Mouse (Mus musculus) stomach, embryonic 16.5 days (tissue): ENCODE data around the gene 4921517D22Rik. TPM values are rescaled to one million over a fixed set of nuclear protein-coding genes. Genes with fewer than 3 reads are reported as not detected.
"Not testable (repeated sequence)": the region's sequence is repeated elsewhere in the genome, so short reads cannot be mapped to it uniquely, and the experiment has no call there.

Experiments used
- ATAC-seq: fragments of 200-750 bp; cut with Nextera tagmentation; 2 replicates; pipeline ENCODE4 v1.8.0; 2017; ENCODE audit warnings: moderate number of reproducible peaks, moderate TSS enrichment; ENCODE audit not compliant: insufficient read depth, low FRiP score
- H3K27ac ChIP-seq: fragments of 300-500 bp; sonication (generic); 2 replicates; pipeline ENCODE4 v1.5.1; 2014; ENCODE audit warnings: low read length
- H3K27me3 ChIP-seq: fragments of 300-500 bp; sonication (generic); 2 replicates; pipeline ENCODE4 v1.6.1; 2014; ENCODE audit warnings: low read length, control low read depth, mixed read lengths; ENCODE audit not compliant: control insufficient read depth, insufficient read depth
- H3K36me3 ChIP-seq: fragments of 300-500 bp; sonication (generic); 2 replicates; pipeline ENCODE4 v1.6.1; 2014; ENCODE audit warnings: low read length; ENCODE audit not compliant: control insufficient read depth, insufficient read depth
- H3K4me1 ChIP-seq: fragments of 300-500 bp; sonication (generic); 2 replicates; pipeline ENCODE4 v1.6.1; 2014; ENCODE audit warnings: low read length, control low read depth, mixed read lengths; ENCODE audit not compliant: control insufficient read depth, insufficient read depth
- H3K4me2 ChIP-seq: fragments of 300-500 bp; sonication (generic); 2 replicates; pipeline ENCODE4 v1.6.1; 2014; ENCODE audit warnings: low read depth, low read length, mixed read lengths
- H3K4me3 ChIP-seq: fragments of 300-500 bp; sonication (generic); replicated peaks from 2 replicates; pipeline ENCODE4 v1.5.1; 2014; ENCODE audit warnings: mild to moderate bottlenecking, low read length
- H3K9ac ChIP-seq: fragments of 300-500 bp; sonication (generic); 2 replicates; pipeline ENCODE4 v1.6.1; 2014; ENCODE audit warnings: low read length
- H3K9me3 ChIP-seq: fragments of 300-500 bp; sonication (generic); replicated peaks from 2 replicates; pipeline ENCODE4 v1.6.1; 2016; ENCODE audit warnings: low read length, control low read depth; ENCODE audit not compliant: control insufficient read depth
- WGBS: fragments of 180-500 bp; shearing (Covaris S2); extraction: QIAGEN DNeasy Blood & Tissue Kit; methylation state at CpG from one replicate; pipeline ENCODE4 v1.1.7; 2014; 5-methylcytosine and 5-hydroxymethylcytosine counted together
- polyA plus RNA-seq: library from polyadenylated mRNA; unstranded; fragments of >200 nt; fragmentation: Nextera tagmentation; extraction: Ambion mirVana; gene quantifications from 2 replicates; pipeline ENCODE4 v1.2.1, GENCODE M21; 2015

4921517D22Rik gene
- polyA plus RNA-seq: not detected in 2 replicates

GRCm38 (mm10) chr13:59694008-59694407 lies at the start of gene 4921517D22Rik:
TSS of gene 4921517D22Rik (minus strand) at chr13:59694108.
- WGBS: 83% methylated on average over 3 of the region's 3 CpGs
- H3K27ac ChIP-seq: no peak within 1 kb of the TSS
- no peak within 1 kb of the TSS for H3K4me3 ChIP-seq
- H3K4me2 ChIP-seq: no peak within 1 kb of the TSS
- no peaks in the 10 kb centered on the region for H3K9me3 ChIP-seq
- H3K9ac ChIP-seq: no peak within 1 kb of the TSS
- no peaks in the 10 kb centered on the region for H3K27me3 ChIP-seq
- ATAC-seq: no peak
- no peaks in the 10 kb centered on the region for H3K36me3 ChIP-seq
- no peaks in the 10 kb centered on the region for H3K4me1 ChIP-seq

- Histone ChIP-seq H3K4me3 (no peak overlapping the region), H3K27me3 (no peaks in the 10 kb centered on the region), H3K4me2 (no peak overlapping the region), H3K36me3 (no peaks in the 10 kb centered on the region), H3K4me1 (no peaks in the 10 kb centered on the region), H3K27ac (no peak overlapping the region), H3K9ac (no peak overlapping the region), H3K9me3 (no peaks in the 10 kb centered on the region)
- ATAC-seq: no peak
- WGBS: 72% methylated on average over 10 of the region's 10 CpGs
Observed at GRCm38 (mm10) chr13:59741697-59742096, 47.8 kb upstream of the 4921517D22Rik start.

GRCm38 (mm10) chr13:59741096-59741495 lies 47.2 kb upstream of the 4921517D22Rik start:
- H3K36me3 ChIP-seq: no peaks in the 10 kb centered on the region
- no peak for ATAC-seq
- no peak overlapping the region for H3K9ac ChIP-seq
- H3K4me1 ChIP-seq: no peaks in the 10 kb centered on the region
- H3K4me2 ChIP-seq: no peak overlapping the region
- 85% methylated on average over 11 of the region's 11 CpGs for WGBS
- no peak overlapping the region for H3K27ac ChIP-seq
- no peaks in the 10 kb centered on the region for H3K9me3 ChIP-seq
- no peak overlapping the region for H3K4me3 ChIP-seq
- no peaks in the 10 kb centered on the region for H3K27me3 ChIP-seq

- Histone ChIP-seq H3K4me1 (peaks cover 4% of the 10 kb centered on the region; the same call in 1 of the 2 replicates), H3K9ac (no peak overlapping the region), H3K9me3 (no peaks in the 10 kb centered on the region), H3K27me3 (no peaks in the 10 kb centered on the region), H3K4me3 (no peak overlapping the region), H3K36me3 (no peaks in the 10 kb centered on the region), H3K27ac (no peak overlapping the region), H3K4me2 (no peak overlapping the region)
- 84% methylated on average over 4 of the region's 4 CpGs for WGBS
- peak; percentile 35; the same call in 1 of the 2 replicates for ATAC-seq
Observed at GRCm38 (mm10) chr13:59739397-59739796, 45.5 kb upstream of the 4921517D22Rik start.

GRCm38 (mm10) chr13:59738455-59738854 lies 44.5 kb upstream of the 4921517D22Rik start:
- Histone ChIP-seq H3K4me2 (no peak overlapping the region), H3K27ac (no peak overlapping the region), H3K9ac (no peak overlapping the region), H3K4me3 (no peak overlapping the region), H3K27me3 (no peaks in the 10 kb centered on the region), H3K36me3 (no peaks in the 10 kb centered on the region), H3K4me1 (peaks cover 4% of the 10 kb centered on the region; the same call in 1 of the 2 replicates), H3K9me3 (no peaks in the 10 kb centered on the region)
- 81% methylated on average over 2 of the region's 2 CpGs for WGBS
- ATAC-seq: no peak

- H3K9ac ChIP-seq: no peak overlapping the region
- H3K4me1 ChIP-seq: peaks cover 4% of the 10 kb centered on the region; the same call in 1 of the 2 replicates
- no peak for ATAC-seq
- 27% methylated on average over 3 of the region's 3 CpGs for WGBS
- no peaks in the 10 kb centered on the region for H3K36me3 ChIP-seq
- no peak overlapping the region for H3K4me3 ChIP-seq
- H3K27me3 ChIP-seq: no peaks in the 10 kb centered on the region
- H3K9me3 ChIP-seq: no peaks in the 10 kb centered on the region
- H3K4me2 ChIP-seq: no peak overlapping the region
- H3K27ac ChIP-seq: no peak overlapping the region
Observed at GRCm38 (mm10) chr13:59735190-59735589, 41.3 kb upstream of the 4921517D22Rik start.

- not testable (repeated sequence) for H3K4me1 ChIP-seq, H3K4me3 ChIP-seq, H3K27me3 ChIP-seq, H3K9ac ChIP-seq, H3K36me3 ChIP-seq, H3K4me2 ChIP-seq, H3K27ac ChIP-seq, H3K9me3 ChIP-seq, ATAC-seq
- WGBS: 27% methylated on average over 6 of the region's 6 CpGs
Observed at GRCm38 (mm10) chr13:59734347-59734746, 40.4 kb upstream of the 4921517D22Rik start.

GRCm38 (mm10) chr13:59733936-59734335 lies 40.0 kb upstream of the 4921517D22Rik start:
- H3K4me3 ChIP-seq: no peak overlapping the region
- no peak overlapping the region for H3K9ac ChIP-seq
- no peak overlapping the region for H3K27ac ChIP-seq
- no peak overlapping the region for H3K4me2 ChIP-seq
- WGBS: 89% methylated on average over 3 of the region's 4 CpGs
- no peaks in the 10 kb centered on the region for H3K27me3 ChIP-seq
- H3K4me1 ChIP-seq: peaks cover 4% of the 10 kb centered on the region; the same call in 1 of the 2 replicates
- no peaks in the 10 kb centered on the region for H3K36me3 ChIP-seq
- H3K9me3 ChIP-seq: no peaks in the 10 kb centered on the region
- ATAC-seq: no peak

GRCm38 (mm10) chr13:59731652-59732051 lies 37.7 kb upstream of the 4921517D22Rik start, which contains the start of gene Spata31d1d:
TSS of gene Spata31d1d (minus strand) at chr13:59731752.
- WGBS: 41% methylated on average over 7 of the region's 7 CpGs
- no peak for ATAC-seq

More at GRCm38 (mm10) chr13:59731652-59732051, 37.7 kb upstream of the 4921517D22Rik start, which contains the start of gene Spata31d1d:
- Histone ChIP-seq H3K9ac (no peak within 1 kb of the TSS), H3K27me3 (no peaks in the 10 kb centered on the region), H3K27ac (no peak within 1 kb of the TSS), H3K36me3 (no peaks in the 10 kb centered on the region), H3K4me1 (peaks cover 7% of the 10 kb centered on the region; the same call in 1 of the 2 replicates), H3K4me2 (no peak within 1 kb of the TSS), H3K9me3 (no peaks in the 10 kb centered on the region), H3K4me3 (no peak within 1 kb of the TSS)
